Comparison of ENCODE assay signal across 11 mouse cellular contexts in genomic region chr5:139287099-139287498, GRCm38 (mm10). TPM values are rescaled to one million over a fixed set of nuclear protein-coding genes. Genes with fewer than 3 reads are reported as not detected.
DNase-seq lines count a peak whose midpoint lies in the region; ATAC-seq and TF ChIP-seq lines count a peak whose summit lies in the region.
"Had no signal": no experiment of that assay in that cellular context is flagged by ENCODE, and none has a peak within 500 bp of the region (broad histone marks: within the 10 kb centered on the region; RNA-seq: fewer than 3 reads in every experiment).

No protein-coding gene starts in this region.

- no peak for TF ChIP-seq POLR2A in cerebellum, adult 2 months (IDR thresholded peaks at IDR 0.05; ENCODE audit: borderline replicate concordance, insufficient read depth, low read length)
- peak in 1 of 2 experiments; percentile 54; a peak in 1 of 4 replicates for TF ChIP-seq POLR2A in MEL (IDR thresholded peaks at IDR 0.05; ENCODE audit: control insufficient read depth in 1 of 2, insufficient read depth in 1 of 2, low read depth in 1 of 2, low read length in 2 of 2, poor library complexity in 1 of 2)

- no peak for DNase-seq in cerebellum, adult 2 months
- no peak for DNase-seq in cerebellum, postnatal 4 days (ENCODE audit: low spot score in 2 of 2)
- peak; percentile 94 for DNase-seq in MEL (ENCODE audit: low read depth, low spot score)
- DNase-seq in gastrocnemius, postnatal 36 days: no peak
- DNase-seq in hindbrain, embryonic 14.5 days (ENCODE audit: low spot score): no peak
- no peak for DNase-seq in left cerebral cortex, postnatal 10 days (ENCODE audit: extremely low spot score in 1 of 2, low spot score in 2 of 2)

- H3K9ac ChIP-seq in MEL (ENCODE audit: control insufficient read depth, low read depth, low read length, poor library complexity, severe bottlenecking): peak overlapping the region; percentile 49
- no peak overlapping the region for H3K9ac ChIP-seq in intestine, postnatal 0 days (ENCODE audit: low read depth, low read length)
- no peak overlapping the region for H3K9ac ChIP-seq in hindbrain, embryonic 14.5 days

- H3K36me3 ChIP-seq in MEL (ENCODE audit: control insufficient read depth in 1 of 2, insufficient read depth in 2 of 2, low read length in 2 of 2): peaks cover 0 to 21% of the 10 kb centered on the region in 2 experiments; a peak in 2 of 4 replicates
- H3K36me3 ChIP-seq in intestine, postnatal 0 days (ENCODE audit: control insufficient read depth, insufficient read depth): peaks cover 5% of the 10 kb centered on the region; the same call in 1 of the 2 replicates
- peaks cover 71% of the 10 kb centered on the region for H3K36me3 ChIP-seq in megakaryocyte, embryonic 14.5 days (replicated peaks; ENCODE audit: low read length)
- H3K36me3 ChIP-seq in hindbrain, embryonic 14.5 days (replicated peaks; ENCODE audit: control insufficient read depth, insufficient read depth): 0 out of 2 replicates have a peak, but pooled peaks cover 3% of the 10 kb centered on the region
- H3K36me3 ChIP-seq: embryonic facial prominence, embryonic 12.5 days had no signal

- intact Hi-C loops in gastrocnemius, postnatal 36 days (cut with DNase I): no loop called here
- intact Hi-C loops in left cerebral cortex, postnatal 10 days (cut with DNase I): no loop called here

- H3K4me3 ChIP-seq in cerebellum, adult 2 months (replicated peaks; ENCODE audit: insufficient read depth, low read depth, low read length): no peak overlapping the region
- no peak overlapping the region for H3K4me3 ChIP-seq in MEL (ENCODE audit: control insufficient read depth in 1 of 2, insufficient read depth in 1 of 2, low read depth in 2 of 2, low read length in 2 of 2)
- H3K4me3 ChIP-seq in intestine, postnatal 0 days (ENCODE audit: low read depth, low read length): no peak overlapping the region
- peak overlapping the region; percentile 83 for H3K4me3 ChIP-seq in megakaryocyte, embryonic 14.5 days (replicated peaks)
- H3K4me3 ChIP-seq in hindbrain, embryonic 14.5 days (replicated peaks; ENCODE audit: low read length): no peak overlapping the region
- H3K4me3 ChIP-seq: embryonic facial prominence, embryonic 12.5 days had no signal

- H3K79me2 ChIP-seq in MEL (ENCODE audit: control insufficient read depth, insufficient read depth, low read length, poor library complexity): no peaks in the 10 kb centered on the region

- peaks cover 10% of the 10 kb centered on the region for H3K4me1 ChIP-seq in cerebellum, adult 2 months (ENCODE audit: control insufficient read depth, insufficient read depth, low read length)
- H3K4me1 ChIP-seq in MEL (ENCODE audit: control insufficient read depth in 1 of 2, insufficient read depth in 2 of 2, low read length in 2 of 2): peaks cover 5 to 24% of the 10 kb centered on the region in 2 experiments
- peaks cover 13% of the 10 kb centered on the region; the same call in 1 of the 2 replicates for H3K4me1 ChIP-seq in intestine, postnatal 0 days (replicated peaks; ENCODE audit: control insufficient read depth, insufficient read depth, low read length)
- H3K4me1 ChIP-seq in megakaryocyte, embryonic 14.5 days: peaks cover 93% of the 10 kb centered on the region
- H3K4me1 ChIP-seq in hindbrain, embryonic 14.5 days (replicated peaks; ENCODE audit: control insufficient read depth, insufficient read depth, low read length): no peaks in the 10 kb centered on the region

- no peaks in the 10 kb centered on the region for H3K27me3 ChIP-seq in cerebellum, adult 2 months (ENCODE audit: control insufficient read depth, insufficient read depth, low read length)
- H3K27me3 ChIP-seq in MEL (ENCODE audit: control insufficient read depth in 1 of 2, insufficient read depth in 2 of 2, low read length in 2 of 2): no peaks in the 10 kb centered on the region
- no peaks in the 10 kb centered on the region for H3K27me3 ChIP-seq in intestine, postnatal 0 days (replicated peaks; ENCODE audit: control insufficient read depth, insufficient read depth, low read length)
- H3K27me3 ChIP-seq in megakaryocyte, embryonic 14.5 days (replicated peaks): no peaks in the 10 kb centered on the region
- H3K27me3 ChIP-seq in hindbrain, embryonic 14.5 days (ENCODE audit: control insufficient read depth, insufficient read depth, low read length): no peaks in the 10 kb centered on the region
- H3K27me3 ChIP-seq: embryonic facial prominence, embryonic 12.5 days; Patski had no signal

- peak; percentile 82 to 88 for TF ChIP-seq EP300 in MEL (IDR thresholded peaks at IDR 0.05; ENCODE audit: low read depth in 1 of 2, low read length in 2 of 2)

- peak; percentile 35; the same call in 1 of the 2 replicates for ATAC-seq in intestine, postnatal 0 days
- no peak for ATAC-seq in hindbrain, embryonic 14.5 days (ENCODE audit: low FRiP score)
- ATAC-seq: Patski had no signal

- H3K4me2 ChIP-seq in intestine, postnatal 0 days (replicated peaks; ENCODE audit: low read depth): no peak overlapping the region
- no peak overlapping the region for H3K4me2 ChIP-seq in hindbrain, embryonic 14.5 days (replicated peaks)
- H3K4me2 ChIP-seq: embryonic facial prominence, embryonic 12.5 days had no signal

- no peaks in the 10 kb centered on the region for H3K9me3 ChIP-seq in MEL (replicated peaks; ENCODE audit: insufficient read depth, low read length)
- H3K9me3 ChIP-seq in intestine, postnatal 0 days (ENCODE audit: control insufficient read depth): no peaks in the 10 kb centered on the region
- H3K9me3 ChIP-seq in megakaryocyte, embryonic 14.5 days: no peaks in the 10 kb centered on the region
- no peaks in the 10 kb centered on the region for H3K9me3 ChIP-seq in hindbrain, embryonic 14.5 days (ENCODE audit: control insufficient read depth, low read length)
- H3K9me3 ChIP-seq: embryonic facial prominence, embryonic 12.5 days had no signal

- WGBS in cerebellum, adult 2 months: 89% methylated on average over 5 of the region's 5 CpGs
- 46% methylated on average over 5 of the region's 5 CpGs for WGBS in intestine, postnatal 0 days
- 92% methylated on average over 5 of the region's 5 CpGs for WGBS in hindbrain, embryonic 14.5 days

- no peak for TF ChIP-seq RAD21 in MEL (IDR thresholded peaks at IDR 0.05; ENCODE audit: low read depth, low read length)

- no peak for TF ChIP-seq CTCF in cerebellum, adult 2 months (IDR thresholded peaks at IDR 0.05; ENCODE audit: borderline replicate concordance, insufficient read depth, low read depth, low read length)
- TF ChIP-seq CTCF in MEL (IDR thresholded peaks at IDR 0.05 in 2 of 3, conservative IDR thresholded peaks at IDR 0.05 in 1 of 3; ENCODE audit: control insufficient read depth in 1 of 3, insufficient read depth in 1 of 3, low read depth in 2 of 3, low read length in 3 of 3, poor library complexity in 1 of 3, severe bottlenecking in 1 of 3): no peak
- TF ChIP-seq CTCF in intestine, postnatal 0 days (IDR thresholded peaks at IDR 0.05; ENCODE audit: low read depth): no peak

- peak overlapping the region; percentile 10; the same call in 1 of the 2 replicates for H3K27ac ChIP-seq in cerebellum, adult 2 months (ENCODE audit: insufficient read depth, low read length)
- peak overlapping the region; percentile 96 for H3K27ac ChIP-seq in MEL (ENCODE audit: control insufficient read depth, low read depth, low read length)
- peak overlapping the region; percentile 82 for H3K27ac ChIP-seq in intestine, postnatal 0 days (ENCODE audit: low read depth, low read length)
- no peak overlapping the region for H3K27ac ChIP-seq in hindbrain, embryonic 14.5 days
- H3K27ac ChIP-seq: embryonic facial prominence, embryonic 12.5 days; kidney, postnatal 0 days had no signal

TF ChIP-seq in MEL, 35 proteins besides CTCF, POLR2A, EP300 and RAD21 (continues in another document):
- TF ChIP-seq ELF1 (IDR thresholded peaks at IDR 0.05; ENCODE audit: low read depth, low read length) (peak; percentile 61), SMC3 (IDR thresholded peaks at IDR 0.05; ENCODE audit: low read depth, low read length) (no peak), ZNF384 (IDR thresholded peaks at IDR 0.05; ENCODE audit: low read depth, low read length) (no peak), NRF1 (IDR thresholded peaks at IDR 0.05; ENCODE audit: insufficient read depth, low read depth, low read length, poor library complexity, severe bottlenecking) (peak; percentile 47; the same call in 1 of the 2 replicates), GATA1 (IDR thresholded peaks at IDR 0.05; ENCODE audit: low read depth, low read length) (peak; percentile 63), ETS1 (IDR thresholded peaks at IDR 0.05; ENCODE audit: low read depth, low read length) (peak; percentile 67; the same call in 1 of the 2 replicates), CHD1 (IDR thresholded peaks at IDR 0.05; ENCODE audit: low read depth, low read length) (no peak), MXI1 (IDR thresholded peaks at IDR 0.05; ENCODE audit: low read depth, low read length) (peak; percentile 64; the same call in 1 of the 2 replicates), POLR2AphosphoS2 (IDR thresholded peaks at IDR 0.05; ENCODE audit: low read length) (no peak), MYC (IDR thresholded peaks at IDR 0.05; ENCODE audit: low read depth, low read length) (peak; percentile 60), TAL1 (IDR thresholded peaks at IDR 0.05; ENCODE audit: low read length) (peak; percentile 87), TBP (IDR thresholded peaks at IDR 0.05; ENCODE audit: low read depth, low read length) (peak; percentile 65)

RNA-seq across cellular contexts. Expression of gene Get4, which starts 35.0 kb away (rescaled TPM):
- 106 and 114 TPM in 2 replicates for polyA plus RNA-seq in cerebellum, adult 2 months (2012; rRNA removed)
- total RNA-seq in MEL (2012; rRNA removed): 108 and 117 TPM in 2 replicates
- 100 to 1,000 TPM in 1 of 2 experiments, not detected in 1; 180 TPM for polyA plus RNA-seq in MEL (2012; ENCODE audit: insufficient read depth in 1 of 2, insufficient read length in 2 of 2, low read depth in 1 of 2, low replicate concordance in 2 of 2, missing spikeins in 1 of 2)
- polyA plus RNA-seq in intestine, postnatal 0 days (2015; fragmentation: Nextera tagmentation; extraction: Ambion mirVana): 127 and 129 TPM in 2 replicates
- polyA plus RNA-seq in megakaryocyte, embryonic 14.5 days (2012; ENCODE audit: insufficient read depth, low replicate concordance): 55.5 and 58.7 TPM in 2 replicates
- total RNA-seq in gastrocnemius, postnatal 36 days (2021): 10 to 100 TPM; 28.3 to 29.4 TPM
- polyA plus RNA-seq in hindbrain, embryonic 14.5 days (2014; fragmentation: Nextera tagmentation; extraction: Ambion mirVana): 109 and 116 TPM in 2 replicates
- total RNA-seq in left cerebral cortex, postnatal 10 days (2021): 10 to 100 TPM; 55.9 to 56.2 TPM

RNA-seq across cellular contexts. Expression of gene Adap1, which starts 38.3 kb away (rescaled TPM):
- polyA plus RNA-seq in cerebellum, adult 2 months (2012; rRNA removed): 156 and 163 TPM in 2 replicates
- 38.3 and 52.9 TPM in 2 replicates for total RNA-seq in MEL (2012; rRNA removed)
- 10 to 100 TPM in 1 of 2 experiments, not detected in 1; 59.8 TPM for polyA plus RNA-seq in MEL (2012; ENCODE audit: insufficient read depth in 1 of 2, insufficient read length in 2 of 2, low read depth in 1 of 2, low replicate concordance in 2 of 2, missing spikeins in 1 of 2)
- 33.4 and 33.8 TPM in 2 replicates for polyA plus RNA-seq in intestine, postnatal 0 days (2015; fragmentation: Nextera tagmentation; extraction: Ambion mirVana)
- 25.6 and 59.2 TPM in 2 replicates for polyA plus RNA-seq in megakaryocyte, embryonic 14.5 days (2012; ENCODE audit: insufficient read depth, low replicate concordance)
- total RNA-seq in gastrocnemius, postnatal 36 days (2021): 1 to 10 TPM; 1.6 to 1.7 TPM
- 78.6 and 89.9 TPM in 2 replicates for polyA plus RNA-seq in hindbrain, embryonic 14.5 days (2014; fragmentation: Nextera tagmentation; extraction: Ambion mirVana)
- 100 to 1,000 TPM; 370 to 382 TPM for total RNA-seq in left cerebral cortex, postnatal 10 days (2021)
